Mouse (Mus musculus): ENCODE data around the gene Prps1. TPM values are rescaled to one million over a fixed set of nuclear protein-coding genes. Genes with fewer than 3 reads are reported as not detected.

Prps1 gene
- total RNA-seq, 2 experiments from 2014 or later: 71.1 to 76.4 TPM

DNA sequence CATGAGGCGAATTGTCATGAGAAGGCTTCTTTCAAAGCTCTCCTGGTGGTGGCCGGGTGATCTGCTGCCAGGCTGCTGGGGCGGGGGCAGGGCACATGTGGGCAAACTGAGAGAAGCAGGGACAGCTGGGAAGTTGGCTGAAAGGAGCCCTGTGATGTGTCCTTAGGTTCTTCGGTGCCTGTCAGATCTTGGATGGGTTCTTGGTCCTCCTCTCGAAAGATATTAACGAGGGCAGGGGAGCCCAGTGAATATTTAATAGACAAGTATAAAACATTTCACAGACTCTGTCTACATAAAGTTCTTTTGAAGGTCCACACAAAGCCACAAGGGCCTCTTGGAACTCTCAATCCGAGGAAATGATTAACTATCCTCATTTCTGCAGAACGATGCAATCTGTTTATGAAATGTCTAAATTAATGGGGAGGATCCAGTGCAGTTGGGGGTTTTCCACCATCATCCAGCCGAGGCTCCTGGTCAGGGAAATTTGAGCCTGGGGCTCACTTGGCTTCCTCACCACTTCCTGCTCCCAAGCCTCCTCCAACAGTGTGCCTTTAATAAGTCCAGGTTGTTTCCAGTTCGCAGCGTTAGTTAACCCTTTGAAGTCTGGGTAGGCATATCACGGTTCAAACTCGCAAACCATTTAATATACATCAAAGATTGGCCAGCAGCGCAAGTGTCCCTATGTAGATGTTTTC lies 65.8 kb downstream of the Prps1 start:
- intact Hi-C loops (cut with DNase I): no loop called here
- DNase-seq (ENCODE audit: extremely low spot score in 1 of 2, low spot score in 2 of 2): no peak

DNA sequence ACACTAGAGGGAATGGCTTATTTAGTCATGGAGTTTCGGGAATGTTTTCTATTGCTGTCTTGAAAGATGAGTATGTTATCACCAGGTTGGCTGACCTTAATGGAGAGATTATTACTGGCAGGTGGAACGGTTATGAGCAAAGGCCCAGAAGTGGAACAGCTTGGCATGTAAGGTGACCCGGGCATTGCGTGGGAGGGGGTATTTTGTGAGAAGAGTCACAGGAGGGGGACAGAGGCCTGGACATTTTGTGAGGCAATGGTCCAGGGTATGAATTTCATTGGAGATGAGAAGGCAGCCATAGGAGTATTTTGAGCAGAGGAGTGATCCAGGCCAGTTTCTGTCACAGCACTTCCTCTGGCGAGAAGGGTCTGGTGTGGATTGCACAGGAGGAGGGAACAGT lies 67.8 kb downstream of the Prps1 start:
- DNase-seq (ENCODE audit: extremely low spot score in 1 of 2, low spot score in 2 of 2): no peak
- intact Hi-C loops (cut with DNase I): no loop called here

Other genes with a start within 250 kb of the Prps1 start
- gene Frmpd3, start 114.3 kb upstream of the Prps1 start, total RNA-seq (2021): 10 to 100 TPM; 16.9 to 19.8 TPM
- 10 to 100 TPM; 59.2 to 91.3 TPM for gene Tsc22d3, start 144.0 kb downstream of the Prps1 start, total RNA-seq (2021)
- 10 to 100 TPM; 30.9 to 31.0 TPM for gene Mid2, start 208.0 kb downstream of the Prps1 start, total RNA-seq (2021)